Mouse (Mus musculus) forebrain, embryonic 11.5 days (tissue): ENCODE results near the gene Vma21-ps. TPM values are rescaled to one million over a fixed set of nuclear protein-coding genes. Genes with fewer than 3 reads are reported as not detected.
"Not testable (repeated sequence)": the region's sequence is repeated elsewhere in the genome, so short reads cannot be mapped to it uniquely, and the experiment has no call there.

ENCODE experiments used
- ATAC-seq: fragments of 200-750 bp; cut with Nextera tagmentation; replicated peaks from 2 replicates; pipeline ENCODE4 v1.8.0; 2017; ENCODE audit warnings: moderate TSS enrichment; ENCODE audit not compliant: low FRiP score
- DNase-seq: peaks from one replicate; pipeline ENCODE4 v3.0.0-alpha.2; 2017; ENCODE audit warnings: low spot score
- H3K27ac ChIP-seq: fragments of 300-500 bp; sonication (generic); 2 replicates; pipeline ENCODE4 v1.5.1; 2014; ENCODE audit warnings: low read depth, low read length
- H3K27me3 ChIP-seq: fragments of 300-500 bp; sonication (generic); 2 replicates; pipeline ENCODE4 v1.6.1; 2014; ENCODE audit warnings: mild to moderate bottlenecking, low read length, mixed read lengths; ENCODE audit not compliant: control insufficient read depth, insufficient read depth
- H3K36me3 ChIP-seq: fragments of 300-500 bp; sonication (generic); 2 replicates; pipeline ENCODE4 v1.6.1; 2014; ENCODE audit warnings: mild to moderate bottlenecking, low read length, moderate library complexity, mixed read lengths; ENCODE audit not compliant: control insufficient read depth, insufficient read depth
- H3K4me1 ChIP-seq: fragments of 300-500 bp; sonication (generic); replicated peaks from 2 replicates; pipeline ENCODE4 v1.6.1; 2014; ENCODE audit warnings: low read length, mixed read lengths; ENCODE audit not compliant: control insufficient read depth, insufficient read depth
- H3K4me2 ChIP-seq: fragments of 300-500 bp; sonication (generic); 2 replicates; pipeline ENCODE4 v1.6.1; 2014; ENCODE audit warnings: low read depth, mild to moderate bottlenecking, low read length, moderate library complexity, mixed read lengths; ENCODE audit not compliant: severe bottlenecking
- H3K4me3 ChIP-seq: fragments of 300-500 bp; sonication (generic); 2 replicates; pipeline ENCODE4 v1.5.1; 2014; ENCODE audit warnings: low read depth, low read length
- H3K9ac ChIP-seq: fragments of 300-500 bp; sonication (generic); 2 replicates; pipeline ENCODE4 v1.6.1; 2014; ENCODE audit warnings: low read length
- H3K9me3 ChIP-seq: fragments of 300-500 bp; sonication (generic); 2 replicates; pipeline ENCODE4 v1.6.1; 2016; ENCODE audit warnings: low read length, mixed read lengths; ENCODE audit not compliant: control insufficient read depth
- WGBS: fragments of 180-500 bp; shearing (Covaris S2); extraction: QIAGEN DNeasy Blood & Tissue Kit; methylation state at CpG from one replicate; pipeline ENCODE4 v1.1.7; 2014; 5-methylcytosine and 5-hydroxymethylcytosine counted together
- polyA plus RNA-seq: library from polyadenylated mRNA; unstranded; fragments of >200 nt; fragmentation: Nextera tagmentation; extraction: Ambion mirVana; gene quantifications from 2 replicates; pipeline ENCODE4 v1.2.1, GENCODE M21; 2014

The Vma21-ps gene
- polyA plus RNA-seq, result not detected in 2 replicates

GRCm38 (mm10) chr4:52497144-52497543 lies at the start of gene Vma21-ps:
Vma21-ps (minus strand) TSS chr4:52497244.
- 98% methylated on average over 10 of the region's 10 CpGs for WGBS
- not testable (repeated sequence) for ATAC-seq, H3K9ac ChIP-seq

GRCm38 (mm10) chr4:52543001-52543400 lies 46.0 kb upstream of the Vma21-ps start:
- 75% methylated on average over 3 of the region's 3 CpGs for WGBS
- no peak for ATAC-seq
- no peak overlapping the region for H3K4me3 ChIP-seq
- no peaks in the 10 kb centered on the region for H3K36me3 ChIP-seq
- no peak overlapping the region for H3K9ac ChIP-seq
- DNase-seq, result no peak
- H3K4me2 ChIP-seq, result no peak overlapping the region
- no peaks in the 10 kb centered on the region for H3K4me1 ChIP-seq
- H3K27ac ChIP-seq, result no peak overlapping the region
- no peaks in the 10 kb centered on the region for H3K27me3 ChIP-seq
- no peaks in the 10 kb centered on the region for H3K9me3 ChIP-seq

More at GRCm38 (mm10) chr4:52497144-52497543, at the start of gene Vma21-ps:
- DNase-seq, H3K4me3 ChIP-seq, H3K9me3 ChIP-seq, H3K4me2 ChIP-seq, H3K36me3 ChIP-seq, H3K27ac ChIP-seq, H3K27me3 ChIP-seq, H3K4me1 ChIP-seq: not testable (repeated sequence)

- no peaks in the 10 kb centered on the region for H3K36me3 ChIP-seq
- H3K27me3 ChIP-seq, result no peaks in the 10 kb centered on the region
- no peak for DNase-seq
- no peak overlapping the region for H3K4me3 ChIP-seq
- no peaks in the 10 kb centered on the region for H3K4me1 ChIP-seq
- H3K4me2 ChIP-seq, result no peak overlapping the region
- ATAC-seq, result no peak
- 85% methylated on average over 2 of the region's 2 CpGs for WGBS
- H3K9me3 ChIP-seq, result no peaks in the 10 kb centered on the region
- H3K27ac ChIP-seq, result no peak overlapping the region
- H3K9ac ChIP-seq, result no peak overlapping the region
These were observed 33.6 kb upstream of the Vma21-ps start for GRCm38 (mm10) chr4:52530636-52531035.

DNA sequence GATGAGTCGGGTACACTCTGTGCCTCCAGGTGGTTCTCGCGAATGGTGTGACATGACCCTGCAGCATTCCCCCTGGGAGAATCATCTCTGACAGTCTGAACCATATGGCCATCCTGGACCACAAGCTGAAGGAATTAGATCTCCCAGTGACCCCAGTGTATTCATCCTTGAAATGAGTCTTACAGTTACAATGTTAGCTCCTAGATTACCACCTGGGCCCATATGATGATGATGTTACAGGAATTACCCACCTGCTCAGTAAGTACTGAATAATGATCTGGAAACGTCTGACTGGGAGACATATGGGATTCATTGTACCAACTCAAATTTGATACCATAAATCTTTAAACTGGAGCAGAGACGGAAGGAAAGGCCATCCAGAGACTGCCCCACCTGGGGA lies 29.4 kb upstream of the Vma21-ps start:
- ATAC-seq (no peak), DNase-seq (no peak)
- Histone ChIP-seq H3K36me3 (no peaks in the 10 kb centered on the region), H3K4me3 (no peak overlapping the region), H3K27ac (no peak overlapping the region), H3K9ac (no peak overlapping the region), H3K4me2 (no peak overlapping the region), H3K4me1 (no peaks in the 10 kb centered on the region), H3K27me3 (no peaks in the 10 kb centered on the region), H3K9me3 (no peaks in the 10 kb centered on the region)
- WGBS, result 84% methylated on average over 5 of the region's 5 CpGs

- H3K9me3 ChIP-seq, result no peaks in the 10 kb centered on the region
- H3K4me2 ChIP-seq, result no peak overlapping the region
- no peak for ATAC-seq
- H3K9ac ChIP-seq, result no peak overlapping the region
- no peaks in the 10 kb centered on the region for H3K4me1 ChIP-seq
- H3K4me3 ChIP-seq, result no peak overlapping the region
- DNase-seq, result no peak
- 92% methylated on average over 5 of the region's 5 CpGs for WGBS
- H3K27me3 ChIP-seq, result no peaks in the 10 kb centered on the region
- no peak overlapping the region for H3K27ac ChIP-seq
- no peaks in the 10 kb centered on the region for H3K36me3 ChIP-seq
These were observed 22.3 kb upstream of the Vma21-ps start for GRCm38 (mm10) chr4:52519301-52519700.

DNA sequence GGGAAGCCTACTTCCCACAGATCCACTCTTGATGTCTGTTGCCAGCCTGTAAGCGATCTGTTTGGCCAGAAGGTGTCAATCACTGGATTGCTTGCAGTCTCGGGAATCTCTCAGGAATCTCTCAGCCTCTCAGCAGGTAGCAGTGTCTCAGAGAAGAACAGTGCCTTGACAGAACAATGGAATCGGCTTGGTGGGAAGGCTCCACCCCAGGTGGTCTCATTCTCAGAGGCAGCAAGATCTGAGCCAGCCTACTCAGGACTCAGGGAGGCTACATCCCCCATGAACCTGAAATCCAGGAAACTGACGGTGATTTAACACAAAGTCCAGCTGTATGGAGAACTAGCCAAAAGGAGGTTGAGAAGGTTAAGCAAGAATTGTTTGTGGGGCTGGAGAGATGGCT lies 20.5 kb upstream of the Vma21-ps start:
- Histone ChIP-seq H3K4me1 (no peaks in the 10 kb centered on the region), H3K4me2 (no peak overlapping the region), H3K27me3 (no peaks in the 10 kb centered on the region), H3K27ac (no peak overlapping the region), H3K4me3 (no peak overlapping the region), H3K9me3 (no peaks in the 10 kb centered on the region), H3K36me3 (no peaks in the 10 kb centered on the region), H3K9ac (no peak overlapping the region)
- DNase-seq (no peak), ATAC-seq (no peak)
- 5% methylated on average over 4 of the region's 4 CpGs for WGBS

DNA sequence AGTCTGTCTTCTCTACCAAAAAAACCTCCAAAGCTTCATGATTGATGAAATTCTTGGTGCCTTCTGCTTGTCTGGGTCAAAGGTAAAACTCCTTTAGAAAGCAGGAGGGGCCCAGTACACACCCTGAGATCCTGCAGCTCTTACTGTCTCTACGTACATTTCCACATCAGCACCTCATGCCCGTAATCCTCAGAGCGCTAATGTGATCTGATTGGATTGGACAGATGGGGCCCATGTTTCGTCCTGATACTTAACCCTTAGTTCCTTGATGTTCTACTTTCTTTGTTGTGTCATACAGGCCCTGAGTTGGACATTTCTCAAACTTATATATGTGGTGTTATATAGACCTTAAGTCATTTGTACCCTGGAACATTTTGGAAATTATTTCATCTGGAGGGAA lies 9.6 kb downstream of the Vma21-ps start:
- Histone ChIP-seq H3K9ac (no peak overlapping the region), H3K27me3 (no peaks in the 10 kb centered on the region), H3K4me2 (no peak overlapping the region), H3K36me3 (no peaks in the 10 kb centered on the region; the same call in 1 of the 2 replicates), H3K4me3 (no peak overlapping the region), H3K9me3 (no peaks in the 10 kb centered on the region), H3K4me1 (no peaks in the 10 kb centered on the region), H3K27ac (no peak overlapping the region)
- 95% methylated on average over 4 of the region's 4 CpGs for WGBS
- ATAC-seq (no peak), DNase-seq (no peak)

DNA sequence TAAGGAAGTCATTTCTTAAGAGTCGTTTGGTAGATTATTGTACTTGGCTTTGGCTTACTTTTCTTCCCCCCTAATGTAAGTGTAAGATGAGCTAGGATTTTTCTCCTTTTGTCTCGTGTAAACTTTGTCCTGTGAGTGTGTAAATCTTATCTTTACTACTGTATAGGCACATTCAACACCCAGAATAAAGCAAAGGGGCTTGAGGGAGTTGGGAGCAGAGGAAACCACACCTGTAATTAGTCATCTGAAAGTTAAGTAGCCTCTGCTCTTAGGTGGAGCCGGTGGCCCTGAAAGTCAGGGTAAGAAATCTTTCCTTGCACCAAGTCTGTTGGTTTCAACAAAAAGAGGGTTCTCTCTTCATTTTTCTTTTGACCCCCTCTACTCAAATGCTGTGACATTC lies 23.6 kb downstream of the Vma21-ps start:
- Histone ChIP-seq H3K27ac (no peak overlapping the region), H3K4me2 (no peak overlapping the region), H3K9ac (no peak overlapping the region), H3K36me3 (peaks cover 1% of the 10 kb centered on the region), H3K27me3 (no peaks in the 10 kb centered on the region), H3K9me3 (no peaks in the 10 kb centered on the region), H3K4me1 (no peaks in the 10 kb centered on the region), H3K4me3 (no peak overlapping the region)
- DNase-seq, result no peak
- no peak for ATAC-seq
- 95% methylated on average over 3 of the region's 3 CpGs for WGBS

DNA sequence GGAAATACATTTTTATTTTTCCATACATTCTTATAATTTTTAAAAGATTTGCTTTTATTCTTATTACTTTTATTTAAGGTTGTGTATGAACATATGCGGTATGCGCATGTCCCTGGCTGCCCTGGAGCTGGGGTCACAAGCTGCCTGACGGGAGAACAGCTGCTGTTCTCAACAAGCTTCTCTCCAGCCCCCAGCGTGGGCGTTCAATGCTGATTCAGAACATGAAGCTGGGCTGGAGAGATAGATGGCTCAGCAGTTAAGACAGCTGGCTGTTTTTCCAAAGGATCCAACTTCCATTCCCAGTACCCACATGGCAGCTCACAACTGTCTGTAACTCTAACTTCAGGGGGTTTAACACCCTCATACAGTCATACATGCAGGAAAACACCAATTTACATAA lies 35.7 kb downstream of the Vma21-ps start:
- WGBS, result 92% methylated on average over 5 of the region's 5 CpGs
- no peaks in the 10 kb centered on the region for H3K9me3 ChIP-seq
- DNase-seq (no peak), ATAC-seq (no peak)
- no peak overlapping the region for H3K4me3 ChIP-seq
- H3K4me1 ChIP-seq, result no peaks in the 10 kb centered on the region
- H3K9ac ChIP-seq, result no peak overlapping the region
- peaks cover 9% of the 10 kb centered on the region for H3K36me3 ChIP-seq
- H3K27ac ChIP-seq, result no peak overlapping the region
- H3K4me2 ChIP-seq, result no peak overlapping the region
- no peaks in the 10 kb centered on the region for H3K27me3 ChIP-seq
